Mouse (Mus musculus): ENCODE measurements around the gene Dclk1. TPM values are rescaled to one million over a fixed set of nuclear protein-coding genes. Genes with fewer than 3 reads are reported as not detected.

The Dclk1 gene
- polyA plus RNA-seq, 1 experiment from 2014 or later = 7.9 TPM

DNA sequence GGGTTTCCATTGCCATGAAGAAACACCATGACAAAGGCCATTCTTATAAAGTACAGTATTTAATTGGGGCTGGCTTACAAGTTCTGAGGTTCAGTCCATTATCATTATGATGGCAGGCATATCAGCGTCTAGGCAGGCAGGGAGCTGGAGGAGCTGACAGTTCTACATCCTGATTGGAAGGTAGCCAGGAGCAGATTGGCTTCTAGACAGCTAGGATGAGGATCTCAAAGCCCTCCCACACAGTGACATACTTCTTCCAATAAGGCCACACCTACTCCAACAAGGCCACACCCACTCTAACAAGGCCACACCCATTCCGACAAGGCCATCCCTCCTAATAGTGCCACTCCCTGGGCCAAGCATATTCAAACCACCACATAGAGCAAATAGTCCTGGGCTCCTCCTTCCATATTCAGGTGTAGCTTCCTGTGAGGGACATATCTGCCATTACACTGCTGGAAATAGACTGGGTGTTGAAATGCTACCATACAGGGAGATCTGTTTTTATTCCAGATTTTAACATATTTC lies 187.9 kb downstream of the Dclk1 start:
- no peak overlapping the region for H3K27ac ChIP-seq
- H3K4me3 ChIP-seq = no peak overlapping the region
- 77% methylated on average over 2 of the region's 2 CpGs for WGBS
- H3K9me3 ChIP-seq = no peaks in the 10 kb centered on the region
- H3K27me3 ChIP-seq (ENCODE audit: insufficient read depth, poor library complexity, severe bottlenecking) = no peaks in the 10 kb centered on the region
- H3K36me3 ChIP-seq = no peaks in the 10 kb centered on the region
- peak; percentile 14 for DNase-seq (ENCODE audit: low spot score)
- no peaks in the 10 kb centered on the region for H3K4me1 ChIP-seq

DNA sequence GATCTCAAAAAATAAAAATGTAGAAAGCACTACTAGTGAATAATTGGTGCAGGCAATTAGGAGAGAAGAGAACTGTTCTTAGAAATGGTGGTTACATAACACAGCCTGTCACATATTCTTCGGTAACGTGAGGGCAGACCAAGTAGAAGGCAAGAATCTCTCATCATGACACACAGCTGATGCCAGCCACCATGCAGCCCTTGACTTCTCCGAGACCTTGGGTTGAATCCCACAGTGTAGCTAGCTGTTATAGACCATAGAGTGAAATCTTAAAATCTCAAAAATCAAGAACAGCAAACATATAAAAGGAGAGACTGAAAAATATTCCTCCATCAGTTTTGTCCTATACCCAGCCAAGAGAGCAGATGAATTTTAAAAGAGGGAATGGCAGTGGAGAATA lies 189.1 kb downstream of the Dclk1 start:
- Histone ChIP-seq H3K9me3 (no peaks in the 10 kb centered on the region), H3K27ac (no peak overlapping the region)
- 85% methylated on average over 3 of the region's 3 CpGs for WGBS

DNA sequence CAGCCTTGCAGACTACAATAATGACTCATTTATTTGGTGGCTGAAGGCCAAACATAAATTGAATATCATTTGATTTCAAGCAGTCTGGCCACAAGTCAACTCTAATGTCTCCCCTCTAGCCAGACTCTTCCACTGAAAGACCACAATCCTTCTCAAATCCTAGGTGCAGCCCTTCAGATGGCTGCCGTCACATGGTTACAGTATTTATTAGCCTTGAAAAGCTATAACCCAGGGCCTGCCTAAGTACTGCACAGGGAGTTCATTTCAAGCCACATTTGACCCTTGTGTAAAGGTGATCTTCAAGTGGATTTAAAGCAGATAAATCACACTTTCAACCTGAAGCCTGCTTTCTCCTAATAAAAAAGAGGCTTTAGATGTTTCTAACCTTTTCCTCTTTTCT lies 192.1 kb downstream of the Dclk1 start:
- WGBS = 72% methylated on average over 1 of the region's 1 CpGs
- Histone ChIP-seq H3K36me3 (no peaks in the 10 kb centered on the region), H3K4me1 (no peaks in the 10 kb centered on the region), H3K4me3 (no peak overlapping the region), H3K9me3 (no peaks in the 10 kb centered on the region), H3K27me3 (ENCODE audit: insufficient read depth, poor library complexity, severe bottlenecking) (no peaks in the 10 kb centered on the region), H3K27ac (no peak overlapping the region)
- DNase-seq (ENCODE audit: low spot score) = no peak

More for the DNA sequence above, 189.1 kb downstream of the Dclk1 start:
- no peaks in the 10 kb centered on the region for H3K4me1 ChIP-seq
- DNase-seq (ENCODE audit: low spot score) = peak; percentile 55
- H3K36me3 ChIP-seq = no peaks in the 10 kb centered on the region
- H3K27me3 ChIP-seq (ENCODE audit: insufficient read depth, poor library complexity, severe bottlenecking) = no peaks in the 10 kb centered on the region
- H3K4me3 ChIP-seq = no peak overlapping the region

DNA sequence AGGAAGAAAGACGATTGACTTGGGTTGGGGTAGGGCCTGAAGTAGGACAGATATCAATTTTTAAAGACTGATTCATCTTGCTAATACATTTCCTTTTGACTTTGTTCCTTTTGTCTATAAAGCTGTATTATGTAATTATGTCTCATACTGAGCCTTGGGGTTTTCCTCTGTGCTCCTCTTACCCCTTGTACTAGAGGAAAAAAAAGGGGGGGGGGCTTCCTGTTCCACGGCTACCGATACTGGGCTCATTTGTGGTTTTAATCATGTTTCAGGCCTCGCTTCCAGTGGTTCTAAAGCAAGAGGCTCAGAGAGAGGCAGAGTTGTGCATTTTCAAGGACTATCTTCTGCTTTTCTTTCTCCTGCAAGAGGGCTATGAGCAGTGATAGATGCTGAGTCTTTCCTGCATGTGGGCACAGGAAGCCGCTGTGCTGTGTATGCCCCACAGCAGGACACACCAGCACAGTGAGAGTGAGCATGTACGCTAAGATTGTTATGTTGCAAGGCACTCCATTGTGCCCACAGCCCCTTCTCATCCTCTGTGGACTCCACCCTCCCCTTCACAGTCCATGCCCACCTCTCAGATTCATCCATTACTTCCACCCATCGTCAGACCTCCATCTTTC lies 196.8 kb downstream of the Dclk1 start:
- 76% methylated on average over 7 of the region's 7 CpGs for WGBS
- Histone ChIP-seq H3K4me3 (no peak overlapping the region), H3K27me3 (ENCODE audit: insufficient read depth, poor library complexity, severe bottlenecking) (no peaks in the 10 kb centered on the region), H3K4me1 (peaks cover 4% of the 10 kb centered on the region; the same call in 1 of the 2 replicates), H3K9me3 (no peaks in the 10 kb centered on the region), H3K36me3 (no peaks in the 10 kb centered on the region), H3K27ac (no peak overlapping the region)
- DNase-seq (ENCODE audit: low spot score) = no peak

DNA sequence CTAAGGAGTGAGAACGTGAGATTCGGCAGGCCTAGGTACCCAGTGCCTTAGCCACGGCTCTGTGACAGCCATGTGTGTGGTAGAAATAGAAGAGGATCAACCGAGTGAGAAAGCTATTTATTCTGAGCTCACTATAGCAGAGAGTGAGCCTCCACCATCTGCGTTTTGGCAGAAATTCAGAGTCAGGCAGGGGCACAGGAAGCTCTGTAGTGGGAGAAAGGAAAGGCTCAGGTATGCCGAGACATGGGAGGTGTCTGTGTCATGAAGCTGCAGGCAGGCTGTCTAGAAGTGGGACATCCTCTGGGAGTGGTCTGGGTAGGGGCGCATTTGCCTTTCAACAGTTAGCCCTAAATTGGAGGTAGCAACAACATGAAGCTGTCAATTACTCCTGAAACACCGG lies 198.2 kb downstream of the Dclk1 start:
- Histone ChIP-seq H3K36me3 (no peaks in the 10 kb centered on the region), H3K27me3 (ENCODE audit: insufficient read depth, poor library complexity, severe bottlenecking) (no peaks in the 10 kb centered on the region), H3K4me1 (peaks cover 4% of the 10 kb centered on the region; the same call in 1 of the 2 replicates), H3K9me3 (no peaks in the 10 kb centered on the region), H3K27ac (no peak overlapping the region), H3K4me3 (no peak overlapping the region)
- no peak for DNase-seq (ENCODE audit: low spot score)
- WGBS = 53% methylated on average over 8 of the region's 8 CpGs

DNA sequence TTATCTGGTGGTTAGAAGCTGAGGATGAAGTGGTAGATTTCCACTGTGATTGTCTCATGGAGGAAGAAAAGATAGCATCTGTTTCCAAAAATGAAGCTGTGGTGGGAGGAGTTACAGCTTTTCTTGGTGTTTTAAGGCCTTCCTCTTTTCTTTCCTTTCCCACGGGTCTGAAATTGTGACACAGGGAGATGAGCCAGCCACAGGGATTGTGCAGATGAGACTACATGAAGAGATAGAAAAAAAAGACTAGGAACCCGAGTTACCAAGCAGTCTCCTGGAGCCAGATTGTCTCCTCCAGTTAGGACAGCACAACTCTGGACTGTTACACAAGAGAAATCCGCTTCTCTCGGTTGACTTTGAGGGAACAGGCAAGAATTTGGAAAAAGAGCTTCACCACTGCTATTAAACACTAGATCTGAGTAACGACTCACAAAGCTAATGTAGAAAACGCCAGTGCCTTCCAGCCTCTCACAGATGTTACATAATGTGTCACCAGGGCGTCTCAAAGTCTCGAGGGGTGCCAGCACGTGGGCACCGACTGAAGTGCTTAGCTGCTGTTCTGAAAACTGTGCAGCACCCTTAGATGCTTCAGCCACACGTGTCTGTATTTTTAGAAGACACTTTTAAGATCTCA lies 200.0 kb downstream of the Dclk1 start:
- WGBS = 71% methylated on average over 11 of the region's 11 CpGs
- no peak for DNase-seq (ENCODE audit: low spot score)
- H3K36me3 ChIP-seq = no peaks in the 10 kb centered on the region
- peaks cover 4% of the 10 kb centered on the region; the same call in 1 of the 2 replicates for H3K4me1 ChIP-seq
- H3K4me3 ChIP-seq = no peak overlapping the region
- no peaks in the 10 kb centered on the region for H3K27me3 ChIP-seq (ENCODE audit: insufficient read depth, poor library complexity, severe bottlenecking)
- H3K9me3 ChIP-seq = no peaks in the 10 kb centered on the region
- no peak overlapping the region for H3K27ac ChIP-seq

DNA sequence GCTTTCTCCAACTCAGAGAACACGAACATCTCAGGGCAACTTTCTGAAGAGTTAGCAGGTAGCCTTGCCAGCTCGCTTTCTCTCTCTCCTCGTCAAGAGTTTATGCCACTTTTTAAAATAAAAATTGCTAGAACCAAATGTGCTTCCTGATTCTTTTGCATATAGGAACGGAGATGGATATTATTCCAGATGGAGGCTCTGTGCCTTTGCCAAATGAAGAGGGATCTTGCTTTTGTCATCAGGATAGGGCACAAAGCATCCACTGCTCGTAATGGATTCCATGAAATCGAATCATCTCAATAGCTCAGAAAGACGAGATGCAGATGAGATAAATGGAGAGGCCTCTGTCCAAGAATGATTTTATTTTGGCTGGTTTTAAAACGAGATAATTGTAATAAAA lies 201.1 kb downstream of the Dclk1 start:
- no peaks in the 10 kb centered on the region for H3K9me3 ChIP-seq

DNA sequence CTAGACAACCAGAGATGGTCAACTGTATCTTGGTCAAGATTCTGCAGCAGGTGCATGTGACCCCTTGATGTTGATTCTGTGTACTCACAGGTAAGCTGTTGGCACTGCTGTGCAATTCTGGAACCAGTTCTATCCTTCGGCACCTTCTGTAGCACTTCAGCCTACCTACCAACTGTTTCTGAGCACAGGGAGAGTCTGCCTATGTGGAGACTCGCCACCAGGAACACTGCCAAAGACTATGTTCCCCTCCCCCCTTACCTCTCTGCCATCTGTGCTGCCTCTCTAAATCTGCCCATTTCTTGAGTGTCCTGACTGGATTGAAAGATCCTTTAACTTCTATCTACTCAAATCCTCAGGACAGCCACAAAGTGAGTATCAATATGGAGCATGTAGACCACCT lies 201.6 kb downstream of the Dclk1 start:
- no peak overlapping the region for H3K4me3 ChIP-seq
- H3K36me3 ChIP-seq = no peaks in the 10 kb centered on the region
- DNase-seq (ENCODE audit: low spot score) = no peak
- no peak overlapping the region for H3K27ac ChIP-seq
- no peaks in the 10 kb centered on the region for H3K9me3 ChIP-seq
- 90% methylated on average over 2 of the region's 2 CpGs for WGBS
- no peaks in the 10 kb centered on the region for H3K27me3 ChIP-seq (ENCODE audit: insufficient read depth, poor library complexity, severe bottlenecking)
- H3K4me1 ChIP-seq = peaks cover 4% of the 10 kb centered on the region; the same call in 1 of the 2 replicates

More for the DNA sequence above, 201.1 kb downstream of the Dclk1 start:
- no peaks in the 10 kb centered on the region for H3K27me3 ChIP-seq (ENCODE audit: insufficient read depth, poor library complexity, severe bottlenecking)
- peaks cover 4% of the 10 kb centered on the region; the same call in 1 of the 2 replicates for H3K4me1 ChIP-seq
- no peaks in the 10 kb centered on the region for H3K36me3 ChIP-seq
- WGBS = 82% methylated on average over 8 of the region's 8 CpGs
- no peak for DNase-seq (ENCODE audit: low spot score)
- H3K27ac ChIP-seq = no peak overlapping the region
- no peak overlapping the region for H3K4me3 ChIP-seq

DNA sequence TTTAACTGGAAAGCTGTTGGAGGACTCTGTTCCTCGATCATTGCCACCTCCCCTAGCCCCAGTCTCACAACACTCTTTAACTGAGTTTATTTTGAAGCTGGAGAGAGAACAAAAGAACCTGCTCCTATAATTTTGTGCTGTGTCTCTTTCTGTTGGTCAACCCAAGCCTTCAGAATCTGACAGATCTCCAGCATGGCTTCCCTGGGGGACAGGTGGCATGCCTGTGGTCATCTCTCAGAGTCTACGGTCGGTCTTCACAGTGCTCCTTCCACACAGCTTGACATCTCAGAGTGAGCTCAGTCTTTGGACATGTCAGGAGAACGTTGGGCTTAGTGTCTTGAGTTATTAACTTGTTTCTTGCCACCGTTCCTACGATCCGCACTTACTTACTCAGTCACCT lies 204.5 kb downstream of the Dclk1 start:
- H3K4me1 ChIP-seq = no peaks in the 10 kb centered on the region

DNA sequence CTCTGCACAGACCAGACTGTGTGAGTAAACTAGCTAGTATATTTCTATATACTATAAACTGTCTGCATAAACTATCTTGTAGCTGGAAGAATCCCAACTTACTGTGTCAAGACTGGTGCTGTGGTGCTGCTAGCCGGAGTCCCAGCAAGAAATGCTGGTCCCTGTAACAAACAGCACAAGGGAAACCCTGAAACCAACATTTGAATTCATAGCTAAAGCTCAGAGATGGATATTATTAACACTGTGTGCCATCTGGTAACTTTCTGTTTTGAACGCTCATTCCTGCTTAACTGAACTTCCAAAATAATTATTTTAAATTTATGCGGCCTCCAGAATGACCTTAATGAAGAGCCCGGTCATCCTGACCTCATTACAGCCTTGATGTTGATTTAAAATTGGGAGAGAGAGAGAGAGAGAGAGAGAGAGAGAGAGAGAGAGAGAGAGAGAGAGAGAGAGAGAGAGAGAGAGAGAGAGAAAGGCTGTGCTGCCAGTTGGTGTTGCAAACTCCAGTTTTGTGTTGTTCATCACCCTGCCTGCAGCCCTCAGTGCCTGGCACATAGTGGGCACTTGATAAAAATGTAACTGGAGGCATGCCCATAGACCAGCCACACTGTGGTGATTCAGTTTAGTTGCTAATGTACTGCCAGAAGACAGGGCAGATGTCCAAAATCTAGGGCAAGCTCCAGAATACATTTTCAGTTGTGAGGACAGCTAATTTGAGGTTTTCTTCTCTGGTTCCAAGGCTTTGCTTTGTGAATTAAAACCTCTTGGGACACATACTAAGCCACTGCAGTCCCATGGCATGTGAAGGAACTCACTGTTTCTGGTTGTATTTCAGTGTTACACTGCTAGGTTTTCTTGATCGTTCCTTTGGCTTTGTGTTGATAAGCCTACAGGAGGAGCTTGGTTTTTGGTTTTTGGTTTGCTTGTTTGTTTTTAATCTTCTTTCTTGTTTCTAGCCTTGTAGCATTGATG lies 205.6 kb downstream of the Dclk1 start:
- 90% methylated on average over 5 of the region's 5 CpGs for WGBS
- Histone ChIP-seq H3K9me3 (no peaks in the 10 kb centered on the region), H3K4me3 (no peak overlapping the region), H3K36me3 (no peaks in the 10 kb centered on the region), H3K27me3 (ENCODE audit: insufficient read depth, poor library complexity, severe bottlenecking) (no peaks in the 10 kb centered on the region), H3K4me1 (no peaks in the 10 kb centered on the region), H3K27ac (no peak overlapping the region)
- no peak for DNase-seq (ENCODE audit: low spot score)

More for the DNA sequence above, 204.5 kb downstream of the Dclk1 start:
- WGBS = 83% methylated on average over 7 of the region's 7 CpGs
- Histone ChIP-seq H3K36me3 (no peaks in the 10 kb centered on the region), H3K4me3 (no peak overlapping the region), H3K27ac (no peak overlapping the region), H3K27me3 (ENCODE audit: insufficient read depth, poor library complexity, severe bottlenecking) (no peaks in the 10 kb centered on the region), H3K9me3 (no peaks in the 10 kb centered on the region)
- DNase-seq (ENCODE audit: low spot score) = no peak

DNA sequence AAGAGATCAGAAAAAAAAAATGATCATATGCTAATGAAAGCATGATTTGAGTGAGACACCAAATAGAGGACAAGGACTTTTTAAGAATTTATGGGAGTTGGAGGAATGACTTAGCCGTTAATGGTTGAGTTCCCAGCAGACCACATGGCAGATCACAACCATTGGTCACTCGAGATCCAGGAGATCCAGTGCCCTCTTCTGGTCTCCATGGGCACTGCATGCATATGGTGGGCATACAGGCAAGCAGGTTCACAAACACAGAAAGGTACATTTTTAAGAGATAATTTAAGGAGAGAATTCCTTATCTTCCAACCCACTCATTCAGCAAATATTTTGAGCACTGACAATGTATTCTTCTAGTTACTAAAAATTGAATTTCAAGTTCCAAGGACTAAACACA lies 207.0 kb downstream of the Dclk1 start:
- DNase-seq (ENCODE audit: low spot score) = no peak
- H3K4me3 ChIP-seq = no peak overlapping the region
- H3K4me1 ChIP-seq = no peaks in the 10 kb centered on the region
- H3K9me3 ChIP-seq = no peaks in the 10 kb centered on the region
- H3K36me3 ChIP-seq = no peaks in the 10 kb centered on the region
- no peaks in the 10 kb centered on the region for H3K27me3 ChIP-seq (ENCODE audit: insufficient read depth, poor library complexity, severe bottlenecking)
- no peak overlapping the region for H3K27ac ChIP-seq
- WGBS = 82% methylated on average over 2 of the region's 2 CpGs

DNA sequence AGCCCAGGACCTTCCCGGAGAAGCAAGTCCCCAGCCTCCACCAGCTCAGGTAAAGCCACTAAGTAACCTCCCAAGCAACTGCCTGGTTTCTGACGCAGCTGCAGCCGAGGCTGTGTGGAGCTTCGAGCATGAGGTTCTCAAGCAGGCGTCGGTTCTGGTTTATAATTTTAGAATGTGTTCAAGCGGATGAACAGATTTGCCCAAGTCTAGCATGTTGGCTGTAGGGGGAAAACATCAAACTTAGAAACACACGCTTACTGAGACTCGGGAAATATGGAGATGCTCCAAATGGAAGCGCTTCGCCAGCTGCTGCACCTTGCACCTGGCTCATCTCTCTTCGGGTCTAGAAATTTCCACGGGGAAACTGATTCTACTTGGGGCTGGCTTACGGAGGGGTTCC lies 208.9 kb downstream of the Dclk1 start:
- WGBS = 88% methylated on average over 14 of the region's 14 CpGs
- no peaks in the 10 kb centered on the region for H3K4me1 ChIP-seq
- H3K9me3 ChIP-seq = no peaks in the 10 kb centered on the region
- DNase-seq (ENCODE audit: low spot score) = no peak
- no peaks in the 10 kb centered on the region for H3K36me3 ChIP-seq
- H3K27ac ChIP-seq = no peak overlapping the region
- H3K4me3 ChIP-seq = no peak overlapping the region
- no peaks in the 10 kb centered on the region for H3K27me3 ChIP-seq (ENCODE audit: insufficient read depth, poor library complexity, severe bottlenecking)

DNA sequence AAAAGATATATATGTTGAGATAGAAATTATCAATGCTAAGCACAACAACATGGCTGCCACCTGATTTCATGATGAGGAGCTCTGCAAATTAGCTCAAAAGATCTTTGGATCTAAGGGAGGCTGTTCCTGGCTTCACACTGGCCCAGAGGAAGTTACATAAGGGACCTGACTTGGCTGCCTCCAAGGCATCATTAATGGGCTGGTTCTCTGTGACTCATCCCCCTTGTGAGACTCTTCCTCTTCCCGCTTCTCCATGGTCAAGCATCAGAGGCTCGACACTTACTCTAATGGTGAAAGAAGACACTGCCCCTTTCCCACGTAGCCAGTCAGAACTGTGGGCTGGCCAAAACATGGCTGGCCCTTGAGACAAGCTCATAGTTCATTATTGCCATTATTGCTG lies 209.7 kb downstream of the Dclk1 start:
- WGBS = 73% methylated on average over 3 of the region's 3 CpGs
- no peak overlapping the region for H3K27ac ChIP-seq
- H3K27me3 ChIP-seq (ENCODE audit: insufficient read depth, poor library complexity, severe bottlenecking) = no peaks in the 10 kb centered on the region
- no peaks in the 10 kb centered on the region for H3K4me1 ChIP-seq
- no peak overlapping the region for H3K4me3 ChIP-seq
- no peaks in the 10 kb centered on the region for H3K9me3 ChIP-seq
- no peaks in the 10 kb centered on the region for H3K36me3 ChIP-seq
- no peak for DNase-seq (ENCODE audit: low spot score)

Data from heart, embryonic 10.5 days (tissue).